Mouse (Mus musculus) liver, postnatal 0 days (tissue): ENCODE data around the gene Rpusd3. TPM values are rescaled to one million over a fixed set of nuclear protein-coding genes. Genes with fewer than 3 reads are reported as not detected.

Experiments
- ATAC-seq: fragments of 200-750 bp; cut with Nextera tagmentation; 2 replicates; pipeline ENCODE4 v1.8.0; 2017; ENCODE audit warnings: mild to moderate bottlenecking, moderate library complexity
- DNase-seq: peaks from one replicate; pipeline ENCODE4 v3.0.0-alpha.2; 2016
- H3K27ac ChIP-seq: fragments of 300-500 bp; sonication (generic); 2 replicates; pipeline ENCODE4 v1.5.1; 2014; ENCODE audit warnings: antibody characterized with exemption, moderate library complexity, mild to moderate bottlenecking, low read depth
- H3K27me3 ChIP-seq: fragments of 300-500 bp; sonication (generic); 2 replicates; pipeline ENCODE4 v1.6.1; 2014; ENCODE audit warnings: low read length, control low read depth, mixed read lengths; ENCODE audit not compliant: insufficient read depth
- H3K36me3 ChIP-seq: fragments of 300-500 bp; sonication (generic); replicated peaks from 2 replicates; pipeline ENCODE4 v1.6.1; 2014; ENCODE audit warnings: mild to moderate bottlenecking, control low read depth, low read length, moderate library complexity, mixed read lengths; ENCODE audit not compliant: insufficient read depth
- H3K4me1 ChIP-seq: fragments of 300-500 bp; sonication (generic); 2 replicates; pipeline ENCODE4 v1.6.1; 2014; ENCODE audit warnings: antibody characterized with exemption, mild to moderate bottlenecking, control low read depth; ENCODE audit not compliant: insufficient read depth
- H3K4me2 ChIP-seq: fragments of 300-500 bp; sonication (generic); 2 replicates; pipeline ENCODE4 v1.6.1; 2014; ENCODE audit warnings: low read depth, mild to moderate bottlenecking, low read length, moderate library complexity, mixed read lengths
- H3K4me3 ChIP-seq: fragments of 300-500 bp; sonication (generic); 2 replicates; pipeline ENCODE4 v1.5.1; 2014; ENCODE audit warnings: low read depth, low read length
- H3K9ac ChIP-seq: fragments of 300-500 bp; sonication (generic); replicated peaks from 2 replicates; pipeline ENCODE4 v1.6.1; 2014; ENCODE audit warnings: mild to moderate bottlenecking, moderate library complexity
- H3K9me3 ChIP-seq: fragments of 300-500 bp; sonication (generic); 2 replicates; pipeline ENCODE4 v1.6.1; 2016; ENCODE audit warnings: mild to moderate bottlenecking, control low read depth, low read length, mixed read lengths
- CTCF ChIP-seq: sonication (generic); IDR thresholded peaks from 2 replicates; pipeline ENCODE4 v1.5.1; 2016; ENCODE audit warnings: antibody characterized with exemption, low read depth
- EP300 ChIP-seq: IDR thresholded peaks from 2 replicates; pipeline ENCODE4 v1.6.1; 2016; ENCODE audit warnings: antibody characterized with exemption, low read depth, mild to moderate bottlenecking
- WGBS: fragments of 180-500 bp; shearing (Covaris S2); extraction: QIAGEN DNeasy Blood & Tissue Kit; methylation state at CpG from one replicate; pipeline ENCODE4 v1.1.7; 2014; ENCODE audit not compliant: insufficient replicate concordance; 5-methylcytosine and 5-hydroxymethylcytosine counted together
- polyA plus RNA-seq: library from polyadenylated mRNA; unstranded; fragments of >200 nt; fragmentation: Nextera tagmentation; extraction: Ambion mirVana; gene quantifications from 2 replicates; pipeline ENCODE4 v1.2.1, GENCODE M21; 2015

The Rpusd3 gene
- polyA plus RNA-seq, 1 experiment from 2014 or later, result 17.1 TPM

DNA sequence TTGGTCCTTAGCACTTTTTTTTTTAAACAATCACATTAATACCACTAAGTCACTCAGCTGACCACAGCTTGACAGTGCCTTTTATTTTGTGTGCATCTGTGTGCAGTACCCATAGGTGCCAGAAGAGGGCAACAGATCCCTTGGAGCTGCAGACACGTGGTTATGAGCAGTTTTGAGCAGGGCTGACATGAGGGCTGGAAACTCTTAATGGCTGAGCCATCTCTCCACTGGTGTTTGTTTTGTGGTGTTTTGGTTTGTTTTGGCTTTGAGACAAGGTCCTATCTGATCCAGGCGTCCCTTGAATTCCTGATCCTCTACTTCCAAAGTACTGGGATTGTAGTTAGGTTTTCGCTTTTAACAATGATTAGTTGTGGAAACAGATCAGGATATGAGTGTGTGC, 8.3 kb upstream of the Rpusd3 start:
- Histone ChIP-seq H3K36me3 (no peaks in the 10 kb centered on the region), H3K4me3 (no peak overlapping the region), H3K9me3 (no peaks in the 10 kb centered on the region), H3K4me2 (no peak overlapping the region), H3K4me1 (0 out of 2 replicates have a peak, but pooled peaks cover 3% of the 10 kb centered on the region), H3K27me3 (no peaks in the 10 kb centered on the region), H3K27ac (peak overlapping the region; percentile 86), H3K9ac (no peak overlapping the region)
- TF ChIP-seq EP300 (no peak), CTCF (peak; percentile 89)
- DNase-seq (peak; percentile 79), ATAC-seq (peak; percentile 88)
- 46% methylated on average over 3 of the region's 3 CpGs for WGBS

DNA sequence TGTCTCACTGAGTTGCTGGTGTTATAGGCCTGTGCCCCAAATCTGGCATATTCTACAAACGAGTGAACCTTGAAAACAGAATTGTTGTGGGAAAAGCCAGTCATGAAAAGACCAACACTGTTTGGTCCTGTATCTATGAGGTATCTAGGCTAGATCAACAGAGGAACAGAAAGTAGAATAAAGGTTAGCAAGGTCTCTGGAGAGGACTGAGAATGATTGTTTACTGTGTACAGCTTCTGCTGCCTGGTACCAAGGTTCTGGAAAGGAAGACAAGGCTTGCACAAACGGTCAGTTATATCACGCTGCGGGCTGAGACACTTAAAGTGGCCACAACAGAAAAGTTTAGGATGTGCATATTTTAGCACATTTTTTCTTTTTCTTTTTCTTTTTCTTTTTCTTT, 7.6 kb upstream of the Rpusd3 start:
- Histone ChIP-seq H3K36me3 (no peaks in the 10 kb centered on the region), H3K27ac (no peak overlapping the region), H3K9me3 (no peaks in the 10 kb centered on the region), H3K4me2 (no peak overlapping the region), H3K27me3 (no peaks in the 10 kb centered on the region), H3K4me3 (no peak overlapping the region), H3K4me1 (0 out of 2 replicates have a peak, but pooled peaks cover 3% of the 10 kb centered on the region), H3K9ac (no peak overlapping the region)
- TF ChIP-seq CTCF (no peak), EP300 (no peak)
- 85% methylated on average over 4 of the region's 4 CpGs for WGBS
- no peak for ATAC-seq
- DNase-seq, result no peak

DNA sequence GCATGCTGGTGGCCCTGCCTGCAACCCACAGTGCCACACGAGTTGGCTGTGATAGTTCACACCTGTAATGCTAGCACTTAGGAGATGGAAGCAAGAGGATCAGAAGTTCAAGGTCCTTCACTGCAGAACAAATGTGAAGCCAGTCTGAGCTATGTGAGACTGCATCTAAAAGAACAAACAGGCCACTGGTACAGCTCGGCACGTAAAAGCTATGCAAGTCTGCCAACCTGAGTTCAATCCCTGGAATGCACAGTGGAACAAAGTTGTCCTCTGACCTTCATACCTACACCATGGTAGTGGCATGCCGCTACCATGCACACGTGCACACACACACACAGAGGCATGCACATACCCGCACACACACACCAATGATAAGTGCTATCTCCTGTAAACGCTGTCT, 5.0 kb upstream of the Rpusd3 start:
- H3K4me3 ChIP-seq, result no peak overlapping the region
- 68% methylated on average over 7 of the region's 7 CpGs for WGBS
- H3K36me3 ChIP-seq, result no peaks in the 10 kb centered on the region
- H3K9ac ChIP-seq, result no peak overlapping the region
- H3K4me1 ChIP-seq, result peaks cover 4% of the 10 kb centered on the region
- H3K27ac ChIP-seq, result no peak overlapping the region
- ATAC-seq (no peak), DNase-seq (no peak)
- no peaks in the 10 kb centered on the region for H3K27me3 ChIP-seq
- H3K4me2 ChIP-seq, result no peak overlapping the region
- no peak for TF ChIP-seq CTCF
- TF ChIP-seq EP300, result no peak
- no peaks in the 10 kb centered on the region for H3K9me3 ChIP-seq

DNA sequence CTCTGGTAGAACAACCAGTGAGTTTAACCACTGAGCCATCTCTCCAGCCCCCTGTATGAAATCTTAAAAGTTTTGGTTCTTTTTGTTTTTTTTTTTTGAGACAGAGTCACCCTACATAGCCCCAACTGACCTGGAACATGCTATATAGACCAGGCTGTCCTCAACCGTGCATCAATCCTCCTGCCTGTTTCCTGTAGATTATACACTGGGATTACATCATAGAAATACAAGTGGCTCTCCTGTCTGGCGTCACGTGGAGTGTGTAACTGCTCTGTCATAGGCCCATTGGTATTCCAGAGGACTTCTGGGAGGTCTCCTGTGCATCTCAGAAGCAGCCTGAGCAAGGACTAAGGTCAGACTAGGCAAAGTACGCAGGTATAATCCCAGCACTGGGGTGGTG, 3.9 kb upstream of the Rpusd3 start:
- H3K27ac ChIP-seq, result no peak overlapping the region
- no peak for TF ChIP-seq EP300
- TF ChIP-seq CTCF, result no peak
- H3K4me1 ChIP-seq, result peaks cover 12% of the 10 kb centered on the region
- no peak overlapping the region for H3K4me2 ChIP-seq
- H3K9ac ChIP-seq, result no peak overlapping the region
- H3K9me3 ChIP-seq, result no peaks in the 10 kb centered on the region
- H3K36me3 ChIP-seq, result no peaks in the 10 kb centered on the region
- no peak overlapping the region for H3K4me3 ChIP-seq
- WGBS, result 44% methylated on average over 4 of the region's 4 CpGs
- ATAC-seq, result no peak
- no peaks in the 10 kb centered on the region for H3K27me3 ChIP-seq
- DNase-seq, result no peak

DNA sequence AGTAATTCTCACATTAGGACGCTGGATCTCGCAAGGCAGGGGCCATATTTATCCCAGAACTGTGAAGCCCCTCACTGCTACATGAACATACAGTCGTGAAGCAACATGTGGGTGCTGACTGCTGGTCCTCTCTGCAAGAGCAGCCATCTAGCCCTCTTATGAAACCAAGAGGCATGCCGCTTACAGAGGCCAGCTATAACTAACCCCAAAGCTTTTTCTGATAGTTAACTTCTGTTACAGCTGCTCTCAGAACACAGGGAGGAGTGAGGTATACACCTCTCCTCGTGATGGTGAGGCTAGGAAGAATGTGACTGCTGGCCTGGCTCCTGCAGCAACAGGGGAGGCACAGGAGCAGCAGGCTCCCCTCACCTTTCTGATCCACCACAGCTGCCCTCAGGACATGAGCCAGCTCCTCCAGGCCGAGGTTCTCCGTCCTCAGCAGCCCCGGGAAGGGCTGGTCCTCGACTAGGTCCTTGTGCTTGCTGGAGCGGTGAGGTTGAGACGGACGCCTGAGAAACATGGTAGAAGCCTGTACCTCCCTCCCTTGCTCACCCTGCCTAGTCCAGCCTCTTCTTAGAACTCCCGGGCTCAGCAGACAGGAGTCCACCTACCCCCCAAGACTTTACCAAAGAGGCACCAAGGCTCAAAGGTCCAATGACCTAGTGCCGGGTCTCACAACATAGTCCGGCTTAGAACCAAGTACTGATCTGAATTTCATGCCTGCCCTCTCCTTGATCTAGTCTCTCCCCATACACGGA, 520 bp downstream of the Rpusd3 start:
- Histone ChIP-seq H3K9me3 (no peaks in the 10 kb centered on the region), H3K4me1 (peaks cover 16% of the 10 kb centered on the region), H3K4me2 (peak overlapping the region; percentile 94), H3K36me3 (peaks cover 11% of the 10 kb centered on the region; the same call in 1 of the 2 replicates), H3K4me3 (peak overlapping the region; percentile 63), H3K9ac (peak overlapping the region; percentile 84), H3K27ac (peak overlapping the region; percentile 31; the same call in 1 of the 2 replicates), H3K27me3 (no peaks in the 10 kb centered on the region)
- DNase-seq (no peak), ATAC-seq (peak; percentile 66)
- WGBS, result 11% methylated on average over 16 of the region's 16 CpGs
- no peak for TF ChIP-seq EP300
- no peak for TF ChIP-seq CTCF

DNA sequence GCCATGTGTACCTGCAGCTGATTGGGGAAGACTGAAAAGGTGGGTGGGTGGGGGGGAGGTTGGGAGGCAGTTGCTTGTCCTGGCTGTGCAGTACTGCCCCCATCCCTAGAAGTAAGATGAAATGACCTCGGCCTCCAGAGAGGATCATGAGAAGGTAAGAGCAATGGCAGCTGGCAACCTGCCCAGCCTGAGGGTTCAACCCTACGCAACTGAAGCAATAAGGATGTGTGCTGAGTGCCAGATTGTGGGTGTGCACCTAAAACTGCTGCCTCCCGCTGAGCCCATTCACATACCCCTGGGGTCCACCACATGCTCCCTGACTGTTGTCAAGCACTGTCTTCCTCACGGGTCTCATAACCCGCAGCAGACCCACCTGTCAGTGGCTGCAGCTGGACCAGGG, 2.7 kb downstream of the Rpusd3 start:
- Histone ChIP-seq H3K27me3 (no peaks in the 10 kb centered on the region), H3K4me1 (peaks cover 16% of the 10 kb centered on the region)

More for the DNA sequence above, 2.7 kb downstream of the Rpusd3 start:
- Histone ChIP-seq H3K4me3 (no peak overlapping the region), H3K36me3 (peaks cover 11% of the 10 kb centered on the region; the same call in 1 of the 2 replicates), H3K9me3 (no peaks in the 10 kb centered on the region), H3K27ac (no peak overlapping the region), H3K4me2 (no peak overlapping the region), H3K9ac (no peak overlapping the region)
- TF ChIP-seq EP300, result no peak
- no peak for TF ChIP-seq CTCF
- ATAC-seq (no peak), DNase-seq (peak; percentile 31)
- 63% methylated on average over 5 of the region's 5 CpGs for WGBS
